Comparison of ENCODE assay signal across 1 mouse cellular context in the genomic region with DNA sequence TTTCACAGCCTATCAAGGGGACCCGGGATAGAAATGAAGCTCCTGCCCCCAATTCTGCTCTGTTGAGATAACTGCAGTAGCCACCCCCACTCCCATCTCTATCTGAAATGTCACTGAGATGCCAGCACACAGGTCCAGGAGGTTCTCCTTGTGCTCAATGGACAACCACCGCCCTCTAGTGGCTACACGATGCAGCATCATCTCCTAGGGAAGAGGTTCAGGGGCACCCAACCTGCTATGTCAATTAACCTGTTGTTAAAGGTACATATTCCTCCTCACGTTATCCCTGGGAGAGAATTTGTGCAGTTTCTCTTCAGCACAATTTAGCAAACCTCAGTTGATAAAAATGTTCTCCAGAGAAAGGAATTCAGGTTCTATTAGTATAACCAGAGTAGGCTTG.
A peak's percentile ranks its signal among the peaks of the same experiment; 100 is the strongest.
TF ChIP-seq lines count a peak whose summit lies in the region.

No protein-coding gene starts in this region.

TF ChIP-seq in MEL, 35 proteins besides CTCF, POLR2A, EP300 and RAD21:
- TF ChIP-seq SMC3 (IDR thresholded peaks at IDR 0.05; ENCODE audit: low read depth, low read length) (peak; percentile 64), ZC3H11A (IDR thresholded peaks at IDR 0.05; ENCODE audit: low read depth, low read length) (peak; percentile 23; the same call in 1 of the 2 replicates)
